Mouse (Mus musculus) liver, embryonic 13.5 days (tissue): Measurements from ENCODE around the gene Slco1a5. TPM values are rescaled to one million over a fixed set of nuclear protein-coding genes. Genes with fewer than 3 reads are reported as not detected.

Experiments
- ATAC-seq: fragments of 200-750 bp; cut with Nextera tagmentation; 2 replicates; pipeline ENCODE4 v1.8.0; 2017; ENCODE audit warnings: low read depth, mild to moderate bottlenecking, moderate number of reproducible peaks, moderate library complexity
- DNase-seq: peaks from one replicate; pipeline ENCODE4 v3.0.0; 2022
- H3K27ac ChIP-seq: fragments of 300-500 bp; sonication (generic); 2 replicates; pipeline ENCODE4 v1.5.1; 2015; ENCODE audit warnings: moderate library complexity, mild to moderate bottlenecking, inconsistent platforms
- H3K27me3 ChIP-seq: fragments of 300-500 bp; sonication (generic); 2 replicates; pipeline ENCODE4 v1.6.1; 2015; ENCODE audit warnings: mild to moderate bottlenecking, inconsistent platforms
- H3K36me3 ChIP-seq: fragments of 300-500 bp; sonication (generic); 2 replicates; pipeline ENCODE4 v1.6.1; 2015; ENCODE audit warnings: mild to moderate bottlenecking, inconsistent platforms
- H3K4me1 ChIP-seq: fragments of 300-500 bp; sonication (generic); replicated peaks from 2 replicates; pipeline ENCODE4 v1.6.1; 2015; ENCODE audit warnings: inconsistent platforms
- H3K4me2 ChIP-seq: fragments of 300-500 bp; sonication (generic); 2 replicates; pipeline ENCODE4 v1.6.1; 2015; ENCODE audit warnings: inconsistent platforms, mild to moderate bottlenecking, moderate library complexity
- H3K4me3 ChIP-seq: fragments of 300-500 bp; sonication (generic); replicated peaks from 2 replicates; pipeline ENCODE4 v1.5.1; 2015; ENCODE audit warnings: mild to moderate bottlenecking, inconsistent platforms
- H3K9ac ChIP-seq: fragments of 300-500 bp; sonication (generic); 2 replicates; pipeline ENCODE4 v1.6.1; 2015; ENCODE audit warnings: mild to moderate bottlenecking, inconsistent platforms
- H3K9me3 ChIP-seq: fragments of 300-500 bp; sonication (generic); replicated peaks from 2 replicates; pipeline ENCODE4 v1.6.1; 2016; ENCODE audit warnings: inconsistent platforms
- WGBS: fragments of 180-500 bp; shearing (Covaris S2); methylation state at CpG from one replicate; pipeline ENCODE4 v1.1.7; 2015; ENCODE audit not compliant: insufficient replicate concordance; 5-methylcytosine and 5-hydroxymethylcytosine counted together
- polyA plus RNA-seq: library from polyadenylated mRNA; unstranded; fragments of >200 nt; fragmentation: Nextera tagmentation; extraction: Ambion mirVana; gene quantifications from 2 replicates; pipeline ENCODE4 v1.2.1, GENCODE M21; 2015

Gene Slco1a5
- polyA plus RNA-seq, 1 experiment from 2014 or later: not detected

- DNase-seq (no peak), ATAC-seq (no peak)
- no peaks in the 10 kb centered on the region for H3K36me3 ChIP-seq
- no peak overlapping the region for H3K27ac ChIP-seq
- H3K4me2 ChIP-seq: no peak overlapping the region
- H3K27me3 ChIP-seq: no peaks in the 10 kb centered on the region
- no peaks in the 10 kb centered on the region for H3K4me1 ChIP-seq
- H3K9me3 ChIP-seq: no peaks in the 10 kb centered on the region
- H3K4me3 ChIP-seq: no peak overlapping the region
- H3K9ac ChIP-seq: no peak overlapping the region
- 65% methylated on average over 3 of the region's 3 CpGs for WGBS
Measured at GRCm38 (mm10) chr6:142187426-142187825, 135.4 kb downstream of the Slco1a5 start.

GRCm38 (mm10) chr6:142185868-142186415, 136.8 kb downstream of the Slco1a5 start:
- DNase-seq: no peak

More at GRCm38 (mm10) chr6:142185868-142186415, 136.8 kb downstream of the Slco1a5 start:
- no peak overlapping the region for H3K9ac ChIP-seq
- no peak for ATAC-seq
- no peak overlapping the region for H3K4me3 ChIP-seq
- H3K4me2 ChIP-seq: no peak overlapping the region
- H3K36me3 ChIP-seq: no peaks in the 10 kb centered on the region
- no peak overlapping the region for H3K27ac ChIP-seq
- no peaks in the 10 kb centered on the region for H3K4me1 ChIP-seq
- H3K27me3 ChIP-seq: no peaks in the 10 kb centered on the region
- H3K9me3 ChIP-seq: no peaks in the 10 kb centered on the region
- WGBS: 45% methylated on average over 2 of the region's 2 CpGs

Other genes with a start within 250 kb of the Slco1a5 start
- gene Slco1a6, start 114.5 kb downstream of the Slco1a5 start, polyA plus RNA-seq: not detected in 2 replicates
- not detected in 2 replicates for gene Iapp, start 24.6 kb downstream of the Slco1a5 start, polyA plus RNA-seq
- gene Pyroxd1, start 22.7 kb upstream of the Slco1a5 start, polyA plus RNA-seq: 5.6 and 7.7 TPM in 2 replicates
- gene Recql, start 64.1 kb upstream of the Slco1a5 start, polyA plus RNA-seq: 18.8 and 22.1 TPM in 2 replicates
- gene Golt1b, start 64.2 kb upstream of the Slco1a5 start, polyA plus RNA-seq: 47.3 and 53.5 TPM in 2 replicates
- 0.17 and 0.29 TPM in 2 replicates for gene Spx, start 90.5 kb upstream of the Slco1a5 start, polyA plus RNA-seq
- gene Gys2, start 150.1 kb upstream of the Slco1a5 start, polyA plus RNA-seq: 37.9 and 53.3 TPM in 2 replicates
- gene Ldhb, start 185.0 kb upstream of the Slco1a5 start, polyA plus RNA-seq: 41.0 and 43.0 TPM in 2 replicates
- gene Kcnj8, start 248.6 kb upstream of the Slco1a5 start, polyA plus RNA-seq: 1.5 and 2.0 TPM in 2 replicates